15 mouse cellular contexts compared by ENCODE assay signal in genomic region chr3:34311944-34312343, GRCm38 (mm10).
"Had no signal": no experiment of that assay in that cellular context is flagged by ENCODE, and none has a peak within 500 bp of the region (broad histone marks: within the 10 kb centered on the region; RNA-seq: fewer than 3 reads in every experiment).

No protein-coding gene starts in this region.

- H3K9ac ChIP-seq: kidney, embryonic 15.5 days; liver, embryonic 13.5 days; midbrain, embryonic 12.5 days; stomach, embryonic 15.5 days had no signal

- H3K4me1 ChIP-seq: kidney, embryonic 15.5 days; liver, embryonic 13.5 days; stomach, embryonic 15.5 days had no signal

- H3K4me2 ChIP-seq: kidney, embryonic 15.5 days; liver, embryonic 13.5 days; midbrain, embryonic 12.5 days; stomach, embryonic 15.5 days had no signal

- H3K4me3 ChIP-seq: kidney, embryonic 15.5 days; left cerebral cortex, adult 2 months; liver, embryonic 13.5 days; midbrain, embryonic 12.5 days; stomach, embryonic 15.5 days had no signal

- H3K27ac ChIP-seq: kidney, embryonic 15.5 days; left cerebral cortex, adult 2 months; liver, embryonic 13.5 days; midbrain, embryonic 12.5 days; stomach, embryonic 15.5 days had no signal

- H3K27me3 ChIP-seq: kidney, embryonic 15.5 days; liver, embryonic 13.5 days; stomach, embryonic 15.5 days had no signal

- DNase-seq: kidney, adult 8-10 months; kidney, postnatal 10 days; kidney, postnatal 36 days; layer of hippocampus, postnatal 36 days; liver, embryonic 13.5 days; lung, adult 2 months; lung, postnatal 14 days; lung, postnatal 4 days; right cerebral cortex, postnatal 14 days; spleen, adult 18-20 months; thymus, postnatal 36 days had no signal

- H3K9me3 ChIP-seq: kidney, embryonic 15.5 days; liver, embryonic 13.5 days; midbrain, embryonic 12.5 days; stomach, embryonic 15.5 days had no signal

- H3K36me3 ChIP-seq: kidney, embryonic 15.5 days; liver, embryonic 13.5 days; midbrain, embryonic 12.5 days; stomach, embryonic 15.5 days had no signal
